Mouse (Mus musculus): Measurements from ENCODE around the gene Sfxn2.
"Not testable (repeated sequence)": the region's sequence is repeated elsewhere in the genome, so short reads cannot be mapped to it uniquely, and the experiment has no call there.

Sfxn2 gene

DNA sequence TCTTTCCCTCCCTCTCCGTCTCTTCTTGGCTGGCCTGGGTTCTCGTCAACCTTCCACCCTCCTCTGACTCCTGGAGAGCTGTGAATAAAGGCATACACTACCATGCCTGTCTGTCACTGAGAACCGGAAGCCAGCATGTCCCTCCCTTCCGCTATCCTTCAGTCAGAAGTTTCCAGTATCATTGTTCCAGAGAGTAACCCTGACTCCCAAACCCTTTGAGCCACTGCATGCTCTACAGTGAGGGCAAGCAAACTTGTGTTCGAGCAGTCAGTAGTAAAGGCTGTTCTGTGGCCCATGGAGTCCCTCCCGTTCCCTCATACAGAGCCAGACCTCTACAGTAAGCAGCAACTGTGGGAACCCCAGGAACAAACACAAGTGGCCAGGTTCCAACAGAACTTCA is 25.6 kb upstream of the Sfxn2 start:
- no peak for DNase-seq

DNA sequence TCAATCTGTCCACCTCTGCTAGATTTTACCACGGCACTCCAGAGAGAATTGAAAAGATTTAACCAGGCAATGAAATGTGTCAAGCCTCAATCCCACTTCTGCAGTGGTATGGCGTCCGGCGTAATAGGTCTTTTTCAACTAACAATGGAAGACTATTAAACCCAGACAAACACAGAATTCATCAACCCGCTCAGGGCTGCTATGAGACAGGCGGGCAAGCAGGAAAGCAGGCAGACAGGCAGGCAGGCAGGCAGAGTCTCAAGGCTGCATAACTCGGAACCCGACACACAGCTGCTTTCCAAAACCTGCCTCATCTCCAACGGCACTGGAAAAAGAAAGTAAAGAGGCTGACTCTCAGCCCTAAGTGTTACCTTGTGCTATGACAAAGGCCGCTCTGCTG is 25.1 kb upstream of the Sfxn2 start:
- DNase-seq: no peak

DNA sequence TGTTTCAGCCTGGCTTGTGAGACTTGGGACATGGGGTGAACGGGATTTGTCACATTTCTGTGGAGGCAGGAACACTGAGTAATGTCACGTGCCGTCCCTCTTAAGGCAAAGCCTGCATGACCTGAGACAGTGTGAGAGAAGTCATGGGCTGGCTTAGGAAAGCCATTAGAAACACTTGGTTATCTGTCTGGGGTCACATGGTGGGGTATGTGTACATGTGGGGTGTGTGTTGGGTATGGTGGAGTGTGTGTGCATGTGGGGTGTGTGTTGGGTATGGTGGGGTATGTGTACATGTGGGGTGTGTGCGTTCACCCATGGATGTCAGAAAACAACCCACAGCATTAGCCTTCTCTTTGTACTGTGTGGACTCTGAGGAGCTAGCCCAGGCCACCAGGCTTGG is 22.8 kb upstream of the Sfxn2 start:
- DNase-seq: no peak

DNA sequence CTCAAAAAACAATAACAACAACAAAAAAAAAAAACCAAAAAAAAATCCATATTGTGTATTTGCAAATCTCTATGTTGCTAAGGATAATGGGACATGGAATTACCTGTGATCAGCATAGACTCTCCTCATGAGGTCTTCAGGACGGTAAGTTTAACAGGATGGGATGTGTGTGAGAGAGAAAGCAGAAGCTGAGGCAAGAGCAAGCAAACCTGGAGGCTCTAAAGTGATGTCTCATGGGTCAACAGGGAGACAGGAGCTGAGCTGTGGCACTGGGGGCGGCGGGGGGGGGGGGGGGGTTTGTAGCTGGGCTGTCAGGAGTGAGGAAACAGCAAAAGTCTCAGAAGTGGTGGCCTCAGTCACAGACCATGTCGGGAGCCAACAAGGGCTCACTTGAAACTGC is 20.7 kb upstream of the Sfxn2 start:
- DNase-seq: no peak

- DNase-seq: no peak
Measured at GRCm38 (mm10) chr19:46553541-46553955, 19.6 kb upstream of the Sfxn2 start.

GRCm38 (mm10) chr19:46558009-46558408 is 15.2 kb upstream of the Sfxn2 start:
- no peak for DNase-seq

DNA sequence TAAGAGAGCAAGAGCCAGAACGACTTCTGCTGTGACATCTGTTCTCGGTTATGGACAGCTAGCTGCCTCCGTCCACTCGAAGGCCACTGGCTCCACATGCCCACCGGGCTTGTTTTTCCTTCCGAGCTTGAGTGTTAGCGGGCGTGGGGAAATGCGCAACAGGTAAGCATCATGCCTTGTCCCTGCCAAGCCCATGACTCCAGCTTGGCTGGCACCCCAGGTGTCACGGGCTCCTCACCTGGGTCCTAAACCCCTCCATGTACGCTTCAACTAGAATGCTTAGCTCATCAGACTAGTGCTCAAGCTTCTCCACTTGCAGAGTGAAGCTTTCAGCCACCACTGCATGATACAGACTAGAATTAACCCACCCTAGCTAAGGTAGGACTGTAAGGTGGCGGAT is 14.5 kb upstream of the Sfxn2 start:
- DNase-seq: no peak

- DNase-seq: peak; percentile 72
Measured at GRCm38 (mm10) chr19:46562132-46562531, 11.0 kb upstream of the Sfxn2 start.

DNA sequence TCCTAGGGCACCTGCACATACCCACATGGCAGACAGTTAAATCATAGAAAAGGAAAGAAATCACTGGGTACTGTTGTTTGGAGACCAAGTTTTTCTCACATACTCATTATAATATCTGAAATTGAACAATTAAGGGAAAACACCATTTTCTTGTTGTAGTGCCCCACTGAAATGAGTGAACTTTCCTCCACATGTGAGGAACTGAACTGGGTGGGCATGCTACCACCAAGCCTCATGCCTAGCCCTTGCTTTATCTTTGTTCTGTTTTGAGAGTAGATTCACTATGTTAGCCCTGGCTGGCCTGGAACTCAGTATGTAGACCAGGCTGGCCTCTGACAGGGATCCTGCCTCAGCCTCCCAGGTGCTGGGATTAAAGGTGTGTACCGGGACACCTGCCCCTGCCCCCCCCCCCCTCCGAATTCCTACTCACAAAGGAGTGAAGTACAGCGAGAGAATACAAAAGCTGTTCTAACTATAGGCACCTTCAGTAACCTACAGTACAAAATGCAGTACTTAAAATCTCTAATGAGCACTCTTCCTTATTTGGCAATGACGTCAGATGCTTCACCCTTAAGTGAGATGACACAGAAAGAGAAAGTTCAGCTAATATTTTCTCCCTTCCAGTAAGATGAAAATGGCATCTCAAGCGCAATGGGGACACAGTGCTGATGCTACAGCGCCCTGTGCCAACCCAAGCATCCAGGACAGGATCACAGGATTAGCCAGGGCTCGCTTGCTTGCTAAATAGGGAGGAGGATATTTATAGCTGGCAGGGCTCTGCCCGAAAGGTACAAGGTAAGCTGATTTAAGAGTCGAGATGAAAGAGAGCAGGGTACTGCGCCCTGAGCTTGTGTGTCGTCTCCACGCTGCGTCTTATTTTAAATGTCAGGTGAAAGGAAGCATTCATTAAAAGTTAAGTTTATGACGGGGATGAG is 10.3 kb upstream of the Sfxn2 start:
- no peak for DNase-seq

GRCm38 (mm10) chr19:46563603-46564002 is 9.6 kb upstream of the Sfxn2 start:
- no peak for DNase-seq

- DNase-seq: no peak
Measured at GRCm38 (mm10) chr19:46564043-46564462, 9.1 kb upstream of the Sfxn2 start.

DNA sequence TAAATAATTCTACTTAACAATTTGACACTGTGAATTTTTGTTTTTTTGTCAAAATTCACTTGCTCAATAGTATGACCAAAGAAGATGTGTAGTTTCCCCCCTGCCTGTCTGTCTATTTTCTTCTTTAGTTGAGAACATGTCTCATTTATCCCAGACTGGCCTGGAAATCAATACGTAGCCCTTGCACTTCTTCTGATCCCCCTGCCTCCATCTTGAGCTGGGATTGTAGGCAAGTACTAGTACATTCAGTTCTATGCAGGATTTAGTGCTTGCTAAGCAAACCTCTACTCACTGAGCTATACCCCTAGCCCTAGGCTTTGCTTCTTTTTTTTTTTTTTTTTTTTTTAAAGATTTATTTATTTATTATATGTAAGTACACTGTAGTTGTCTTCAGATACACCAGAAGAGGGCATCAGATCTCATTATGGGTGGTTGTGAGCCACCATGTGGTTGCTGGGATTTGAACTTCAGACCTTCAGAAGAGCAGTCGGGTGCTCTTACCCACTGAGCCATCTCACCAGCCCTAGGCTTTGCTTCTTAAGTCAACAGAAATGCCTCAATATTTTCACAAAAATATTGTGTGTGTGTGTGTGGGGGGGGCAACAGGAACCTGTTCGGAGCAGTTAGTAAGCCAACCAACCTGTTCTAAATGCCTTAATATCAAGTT is 1.8 kb upstream of the Sfxn2 start:
- DNase-seq: not testable (repeated sequence)

GRCm38 (mm10) chr19:46571878-46572244 is 1.3 kb upstream of the Sfxn2 start:
- peak; percentile 44 for DNase-seq

- no peak for DNase-seq
Measured at GRCm38 (mm10) chr19:46572548-46572947, 617 bp upstream of the Sfxn2 start.

DNA sequence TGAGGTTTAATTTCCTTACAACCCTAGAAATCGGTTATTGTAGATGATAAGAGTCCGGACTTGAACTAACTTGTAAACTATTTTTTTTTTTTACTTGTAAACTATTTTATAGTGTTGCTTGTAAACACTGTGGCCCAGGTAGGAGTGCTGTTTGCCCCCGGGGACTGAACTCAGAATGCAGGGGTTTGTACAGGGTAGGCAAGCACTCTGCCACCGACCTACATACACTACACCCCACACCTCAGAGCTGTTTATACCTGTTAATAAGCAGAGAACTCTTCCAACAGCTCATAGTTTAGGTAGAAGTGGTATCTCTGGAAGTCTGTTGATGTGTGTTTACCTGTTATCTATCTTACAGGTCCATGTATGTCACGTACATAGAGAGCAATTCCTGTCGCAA is 825 bp downstream of the Sfxn2 start:
- no peak for DNase-seq

DNA sequence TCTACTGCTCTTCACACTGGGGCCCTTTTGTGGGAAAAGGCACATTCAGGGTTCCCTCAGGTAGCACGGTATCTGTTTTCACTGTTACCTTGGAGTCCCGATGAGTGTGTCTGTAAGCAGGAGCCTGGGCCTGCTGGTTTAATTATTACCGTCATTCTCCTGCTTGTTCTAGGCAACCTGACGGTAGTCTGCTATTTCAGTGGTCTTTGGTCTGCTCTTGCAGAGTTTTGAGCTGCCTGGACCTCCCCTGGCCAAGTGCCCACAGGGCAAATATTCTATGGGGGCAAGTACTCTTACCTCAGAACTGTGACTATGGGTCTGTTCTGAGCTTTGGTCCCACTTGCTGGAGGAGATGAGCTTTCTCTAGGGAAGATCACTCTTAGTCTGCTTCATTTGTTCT is 2.0 kb downstream of the Sfxn2 start:
- DNase-seq: no peak

DNA sequence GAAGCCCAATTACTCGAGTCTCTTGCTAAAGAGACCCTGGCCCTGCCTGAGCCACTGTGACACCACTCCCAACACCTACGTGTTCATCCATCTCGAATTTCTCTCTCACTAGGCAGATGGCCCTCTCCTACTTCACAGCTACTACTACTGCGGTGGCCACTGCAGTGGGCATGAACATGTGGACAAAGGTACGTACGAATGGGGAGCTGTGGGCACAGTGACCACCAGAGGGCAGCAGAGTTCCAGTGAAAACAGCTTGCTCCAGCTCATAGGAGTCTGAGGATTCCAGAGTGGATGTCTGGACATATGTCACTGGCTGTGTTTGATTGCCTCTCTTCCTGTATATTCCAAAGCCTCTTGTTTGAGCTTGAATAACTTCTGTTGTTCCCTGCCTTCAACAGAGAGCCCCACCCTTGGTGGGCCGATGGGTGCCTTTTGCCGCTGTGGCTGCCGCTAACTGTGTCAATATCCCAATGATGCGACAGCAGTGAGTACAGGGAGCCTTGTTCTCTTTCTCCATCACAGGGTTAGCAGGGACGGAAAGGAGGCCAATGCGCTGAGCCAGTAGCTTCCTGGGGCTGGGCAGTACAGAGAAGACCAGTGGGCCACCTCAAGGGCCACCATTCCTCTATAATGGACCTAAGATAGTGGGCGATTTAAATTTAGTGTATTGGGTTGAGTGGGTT is 14.8 kb downstream of the Sfxn2 start:
- DNase-seq: peak; percentile 86

DNA sequence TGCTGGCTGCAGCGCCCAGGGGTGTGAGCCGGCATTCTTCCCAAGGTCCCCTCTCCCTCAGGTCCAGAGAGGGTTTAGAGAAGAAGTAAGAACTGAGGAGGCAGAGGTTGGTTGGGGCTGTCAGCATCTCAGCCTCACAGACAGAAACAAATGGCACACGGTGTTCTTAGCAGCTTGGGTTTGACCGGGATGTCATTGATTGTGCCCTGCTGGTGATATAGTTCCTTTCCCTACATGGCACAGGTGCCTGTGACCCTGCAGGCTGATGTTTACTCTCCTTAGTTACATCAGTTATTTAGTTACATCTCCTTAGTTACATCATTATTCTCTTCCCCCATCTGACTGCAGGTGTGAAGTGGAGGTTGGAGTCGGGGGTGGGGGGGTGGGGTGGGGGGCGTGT is 18.4 kb downstream of the Sfxn2 start:
- DNase-seq: no peak

DNA sequence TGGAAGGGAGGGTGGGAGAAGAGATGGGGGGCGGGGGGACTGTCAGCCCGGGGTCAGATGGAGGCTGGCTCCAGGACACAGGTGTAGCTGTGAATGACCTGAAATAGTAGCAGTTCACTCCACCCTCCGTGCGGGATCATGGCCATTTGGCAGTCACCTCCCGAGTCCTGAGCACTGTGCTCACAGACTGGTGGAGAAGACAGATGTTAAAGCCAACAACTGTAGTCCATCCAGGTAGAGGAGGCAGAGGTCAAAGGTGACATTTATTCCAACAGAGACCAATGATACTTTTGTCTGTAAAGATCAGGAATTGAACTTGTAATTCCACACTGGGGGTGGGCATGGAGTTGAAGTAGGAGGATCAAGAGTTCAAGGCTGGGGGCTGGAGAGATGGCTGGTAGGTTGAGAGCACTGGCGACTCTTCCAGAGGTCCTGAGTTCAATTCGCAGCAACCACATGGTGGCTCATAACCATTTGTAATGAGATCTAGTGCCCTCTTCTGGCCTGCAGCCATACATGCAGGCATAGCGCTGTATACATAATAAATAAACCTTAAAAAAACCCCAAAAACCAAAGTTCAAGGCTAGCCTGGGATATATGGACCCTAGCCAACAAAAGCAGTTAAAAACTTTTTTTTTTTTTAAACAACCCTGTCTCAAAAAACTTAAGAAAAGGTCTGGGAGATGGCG is 19.7 kb downstream of the Sfxn2 start:
- no peak for DNase-seq

GRCm38 (mm10) chr19:46598187-46598586 is 25.0 kb downstream of the Sfxn2 start:
- no peak for DNase-seq

DNA sequence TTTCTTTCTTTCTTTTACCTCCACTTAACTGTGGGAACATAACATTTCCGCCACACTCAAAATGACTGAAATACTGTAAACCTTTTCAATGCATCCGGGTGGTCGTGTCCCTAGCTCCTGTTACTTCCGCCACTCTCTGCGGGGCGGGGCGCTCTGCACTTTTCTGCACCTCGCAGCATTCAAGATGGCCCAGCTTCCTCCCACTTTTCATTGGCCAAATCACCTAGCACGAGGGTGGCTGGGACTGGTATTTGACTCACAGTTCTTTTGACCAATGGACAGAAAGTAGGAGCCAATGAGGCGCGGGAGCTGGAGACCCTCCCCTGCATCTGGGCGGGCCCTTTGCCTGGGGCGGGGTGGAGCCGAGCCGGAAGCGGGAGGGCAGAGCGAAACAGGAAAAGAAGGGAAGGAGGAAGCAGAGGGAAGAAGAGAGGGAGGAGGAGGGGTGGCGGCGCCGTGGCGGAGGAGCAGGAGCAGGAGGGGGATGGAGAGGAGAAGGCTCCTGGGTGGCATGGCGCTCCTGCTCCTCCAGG is 25.6 kb downstream of the Sfxn2 start, which contains the start of gene Wbp1l:
Gene Wbp1l, plus strand, starts transcription at position 365 of the 533 bp plus-strand sequence.
- DNase-seq: peak; percentile 98

- DNase-seq: peak; percentile 21
Measured at GRCm38 (mm10) chr19:46599375-46600256, 26.5 kb downstream of the Sfxn2 start.
